Mouse (Mus musculus) heart, postnatal 0 days (tissue): Measurements from ENCODE around the gene Asprv1.

Source experiments
- CTCF ChIP-seq: IDR thresholded peaks from 2 replicates; pipeline ENCODE4 v1.5.1; 2016; ENCODE audit warnings: antibody characterized with exemption, control low read depth, low read depth
- EP300 ChIP-seq: IDR thresholded peaks from 2 replicates; pipeline ENCODE4 v1.6.1; 2016; ENCODE audit warnings: antibody characterized with exemption, low read depth

- TF ChIP-seq CTCF = no peak
- no peak for TF ChIP-seq EP300
Measured at GRCm38 (mm10) chr6:86609235-86609634, 18.7 kb upstream of the Asprv1 start.
